Mouse (Mus musculus) adrenal gland, postnatal 14 days (tissue): ENCODE data around the gene Tgfbr3l. TPM values are rescaled to one million over a fixed set of nuclear protein-coding genes. Genes with fewer than 3 reads are reported as not detected.

ENCODE experiments used
- DNase-seq: peaks from one replicate; pipeline ENCODE4 v3.0.0; 2021; ENCODE audit warnings: mixed read lengths
- long read RNA-seq, 2 experiments: library from polyadenylated mRNA; stranded (forward); transcript quantifications; one replicate each; pipeline ENCODE4 v2.0.0; 2021
- total RNA-seq: library from RNA; stranded (reverse); gene quantifications from 2 replicates; pipeline ENCODE4 v1.2.3, GENCODE M21; 2021

Tgfbr3l gene
- total RNA-seq, result 12.2 and 12.4 TPM in 2 replicates
- long read RNA-seq, experiment 1, partial matches to known transcripts, result 1 of 3 reads
- long read RNA-seq, experiment 1, other reads (novel, unspliced or antisense), result 0 of 3 reads
- long read RNA-seq, experiment 2, partial matches to known transcripts, result 0 of 2 reads
- long read RNA-seq, experiment 2, other reads (novel, unspliced or antisense), result 0 of 2 reads

DNA sequence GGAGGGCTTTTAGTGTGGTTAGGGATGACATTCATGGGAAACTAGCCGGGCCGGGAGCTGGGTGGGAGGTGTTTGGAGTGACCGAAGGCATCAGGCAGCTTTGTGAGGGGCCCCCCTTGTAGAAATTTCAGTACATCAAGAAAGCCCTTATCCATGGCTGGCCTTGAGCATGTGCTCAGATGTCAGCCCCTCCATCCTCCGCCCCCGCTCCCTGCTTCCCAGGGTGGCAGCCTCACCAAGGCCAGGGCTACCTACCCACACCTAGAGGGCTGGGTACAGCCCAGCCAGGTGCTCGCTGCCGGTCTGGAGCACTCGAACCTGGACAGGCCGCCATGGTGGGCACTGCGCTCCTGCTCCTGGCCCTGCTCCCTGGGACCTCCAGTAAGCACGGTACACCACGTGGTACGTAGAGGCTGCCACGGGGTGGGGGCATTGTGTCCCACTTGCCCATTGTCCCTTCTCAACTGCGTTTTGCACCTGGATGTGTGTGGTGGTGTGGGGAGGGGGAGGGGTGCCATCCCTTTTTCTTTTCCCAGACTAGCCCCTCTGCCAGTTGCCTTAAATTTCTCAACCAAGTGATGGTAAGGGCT lies at the start of gene Tgfbr3l:
TSS of gene Tgfbr3l (plus strand) at position 264 of the 590 bp plus-strand sequence.
- DNase-seq, result peak; percentile 53

- no peak for DNase-seq
Observed at GRCm38 (mm10) chr8:4201321-4201720, 46.7 kb upstream of the Tgfbr3l start.

- no peak for DNase-seq
Observed at GRCm38 (mm10) chr8:4205246-4206123, 42.5 kb upstream of the Tgfbr3l start.

- no peak for DNase-seq
Observed at GRCm38 (mm10) chr8:4206182-4207015, 41.6 kb upstream of the Tgfbr3l start.

GRCm38 (mm10) chr8:4207016-4207350 lies 41.0 kb upstream of the Tgfbr3l start:
- DNase-seq, result no peak

GRCm38 (mm10) chr8:4211097-4211496 lies 36.9 kb upstream of the Tgfbr3l start:
- DNase-seq, result no peak

GRCm38 (mm10) chr8:4212809-4213209 lies 35.2 kb upstream of the Tgfbr3l start:
- peak; percentile 53 for DNase-seq

DNA sequence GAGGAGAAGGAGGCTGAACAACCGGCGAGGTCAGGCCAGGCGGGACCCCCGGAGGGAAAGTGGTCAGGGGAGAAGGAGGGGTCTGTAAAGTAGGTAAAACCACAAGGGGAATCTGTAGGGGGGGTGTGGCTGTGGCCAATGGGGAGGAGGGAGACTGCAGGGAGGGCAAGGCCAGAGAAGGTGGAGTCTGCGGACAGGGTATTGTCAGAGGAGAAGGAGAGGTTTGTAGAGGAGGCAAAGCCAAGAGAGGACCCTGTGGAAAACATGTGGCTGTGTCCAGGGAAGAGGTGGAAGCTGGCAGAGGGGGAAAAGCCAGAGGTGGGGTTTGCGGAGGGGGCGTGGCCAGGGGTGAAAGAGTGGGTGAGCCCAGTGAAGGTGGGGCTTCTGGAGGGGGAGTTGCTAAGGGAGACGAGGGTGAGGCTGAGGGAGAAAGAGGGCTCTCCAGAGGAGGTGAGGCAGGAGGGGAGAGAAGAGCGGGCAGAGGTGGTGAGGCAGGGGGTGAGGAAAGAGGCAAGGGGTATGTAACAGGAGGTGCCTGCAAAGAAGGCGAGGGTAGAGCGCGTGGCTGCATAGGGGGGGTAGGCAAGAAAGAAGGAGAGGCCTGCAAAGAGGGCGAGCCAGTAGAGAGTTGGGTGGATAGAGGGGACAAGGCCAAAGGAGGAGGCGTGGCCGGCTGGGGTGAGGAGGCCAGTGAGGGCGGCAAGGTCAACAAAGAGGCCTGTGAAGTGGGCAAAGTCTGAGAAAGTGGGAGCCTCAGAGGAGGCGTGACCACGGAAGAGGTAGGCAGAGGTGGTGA lies 34.6 kb upstream of the Tgfbr3l start:
- DNase-seq, result peak; percentile 90

DNA sequence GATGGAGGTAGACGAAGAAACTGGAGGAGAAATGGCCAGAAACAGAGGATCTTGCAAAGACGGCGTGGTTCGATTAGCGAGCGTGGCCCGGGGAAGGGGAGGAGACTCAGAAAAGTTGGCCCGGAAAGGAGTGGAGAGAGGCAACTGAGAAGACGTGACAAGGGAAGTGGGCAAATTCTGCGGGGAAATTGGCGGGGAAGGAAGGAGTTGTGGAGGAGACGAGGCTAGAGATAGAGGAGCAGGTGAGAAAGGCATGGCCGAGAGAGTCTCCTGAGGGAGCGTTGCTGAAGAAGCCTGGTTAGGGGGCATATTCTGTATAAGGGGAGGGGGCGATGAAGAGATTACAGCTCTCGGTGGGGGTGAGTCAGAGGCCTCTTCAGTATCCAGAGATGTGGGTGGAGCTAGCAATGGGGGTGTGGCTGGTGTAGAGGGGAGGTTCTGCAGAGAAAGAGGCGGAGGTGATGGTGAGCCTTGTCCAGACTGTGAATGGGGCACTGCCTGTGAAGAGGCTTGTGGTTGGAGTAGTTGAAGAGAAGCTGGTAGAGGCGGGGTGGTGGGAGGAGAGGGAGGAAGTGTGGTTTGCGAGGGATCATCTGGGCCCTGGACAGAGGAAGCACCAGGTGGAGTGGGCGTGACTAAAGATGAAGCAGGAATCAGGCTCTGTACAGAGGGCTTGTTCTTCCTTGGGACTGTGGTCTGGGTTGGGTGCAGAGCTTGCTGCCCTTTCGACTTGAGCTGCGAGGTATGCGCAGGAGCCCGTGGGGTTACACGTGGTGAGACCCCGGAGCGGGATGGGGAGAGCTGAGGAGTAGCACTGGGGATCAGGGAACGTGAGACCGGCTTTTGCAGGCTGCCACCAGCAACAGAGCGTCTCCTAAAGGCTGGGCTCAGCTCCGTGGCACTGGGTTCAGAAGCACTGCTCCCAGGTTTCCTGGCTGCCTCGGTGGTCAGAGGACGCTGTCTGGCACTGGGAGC lies 33.7 kb upstream of the Tgfbr3l start:
- DNase-seq, result peak; percentile 90

- DNase-seq, result no peak
Observed at GRCm38 (mm10) chr8:4216296-4216695, 31.7 kb upstream of the Tgfbr3l start.

DNA sequence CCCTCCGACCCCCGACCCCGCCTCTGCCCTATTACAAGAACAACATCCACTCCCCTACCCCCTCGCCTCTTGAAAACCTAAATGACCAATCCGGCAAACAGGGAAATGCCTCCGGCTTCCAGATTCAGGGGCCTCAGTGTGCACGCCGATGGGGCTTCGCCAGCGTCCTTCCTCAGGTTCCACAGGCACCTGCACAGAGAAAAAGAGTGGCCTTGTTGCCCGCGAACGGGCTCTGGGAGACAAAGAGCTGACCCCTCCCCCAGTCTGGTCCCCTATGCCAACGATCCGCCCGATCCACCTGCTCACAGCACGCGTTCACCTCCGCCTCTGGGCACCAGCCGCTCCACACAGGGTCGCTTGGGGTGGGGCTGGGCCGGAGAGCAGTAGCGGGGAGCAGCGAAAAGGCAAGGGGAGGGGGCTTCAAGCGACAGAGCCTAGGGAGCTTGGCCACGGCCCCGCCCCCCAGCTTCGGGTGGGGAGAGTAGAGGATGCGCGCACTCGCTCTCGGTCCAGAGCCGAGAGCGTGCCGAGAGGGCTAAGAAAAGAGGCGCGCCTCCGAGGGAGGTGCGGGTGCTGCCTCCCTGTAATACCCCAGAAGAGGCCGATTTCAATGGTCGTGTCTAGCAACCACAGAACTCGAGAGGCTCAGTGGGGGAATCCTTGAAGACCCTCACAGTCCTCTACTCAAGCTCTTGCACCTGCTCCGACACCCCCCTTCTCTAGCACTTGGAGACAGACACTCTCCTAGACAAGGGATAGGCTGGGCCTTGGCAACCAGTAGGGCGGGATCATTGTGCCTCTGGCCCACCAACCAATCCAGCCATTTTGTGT lies 31.0 kb upstream of the Tgfbr3l start, which contains the start of gene Prr36:
TSS of gene Prr36 (minus strand) at position 669 of the 831 bp plus-strand sequence.
- DNase-seq, result peak; percentile 73

- no peak for DNase-seq
Observed at GRCm38 (mm10) chr8:4219617-4220016, 28.4 kb upstream of the Tgfbr3l start.

GRCm38 (mm10) chr8:4222059-4222458 lies 26.0 kb upstream of the Tgfbr3l start:
- no peak for DNase-seq

DNA sequence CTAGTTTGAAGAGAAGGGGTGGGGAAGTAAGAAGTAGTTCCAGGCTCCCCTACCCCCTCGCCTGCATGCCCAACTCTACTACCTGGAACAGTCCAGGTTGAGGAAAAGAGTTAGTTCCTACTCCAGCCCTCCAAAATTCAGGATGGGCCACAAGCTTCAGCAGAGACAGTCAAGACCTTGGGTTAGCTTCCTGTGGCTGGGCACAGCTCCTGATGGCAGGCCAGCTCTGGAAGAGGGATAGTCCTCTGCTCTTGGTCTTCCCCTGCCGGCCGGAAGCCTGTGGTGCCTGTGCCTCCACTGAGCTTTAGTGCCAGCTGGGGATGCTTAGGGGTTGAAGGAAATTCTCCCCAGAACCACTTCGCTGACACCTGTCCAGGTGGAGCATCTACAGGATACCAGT lies 21.7 kb upstream of the Tgfbr3l start:
- no peak for DNase-seq

DNA sequence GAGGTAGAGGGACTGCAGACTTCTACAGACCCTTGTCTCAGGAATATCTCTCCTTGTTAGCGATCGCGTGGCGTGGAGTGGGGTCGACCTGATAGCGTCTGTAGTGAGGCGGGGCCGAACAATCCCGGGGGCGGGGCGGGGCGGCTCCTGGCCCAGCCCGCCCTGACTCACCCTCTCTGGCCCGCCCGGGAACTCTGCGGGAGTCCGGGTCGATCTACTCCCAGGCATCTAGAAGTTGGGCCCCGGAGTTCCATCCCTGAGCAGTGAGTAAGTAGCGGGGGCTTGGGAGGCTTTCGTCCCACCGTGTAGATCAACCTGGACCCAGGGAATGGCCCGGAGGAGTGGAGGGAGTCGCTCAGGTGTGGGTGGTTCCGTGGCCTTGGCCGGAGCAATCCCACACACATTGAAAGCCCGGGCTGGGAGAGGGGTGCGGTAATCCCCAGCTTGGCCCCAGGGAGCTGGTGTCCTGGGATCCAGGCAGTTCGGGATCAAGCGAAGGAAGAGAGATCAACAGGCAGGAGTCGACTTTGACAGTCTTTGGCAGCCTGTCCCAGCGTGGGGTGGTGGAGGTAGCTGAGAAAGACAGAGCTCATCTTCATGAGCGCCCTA lies 21.2 kb upstream of the Tgfbr3l start, which contains the start of gene Lrrc8e:
TSS of gene Lrrc8e (plus strand) at position 89 of the 609 bp plus-strand sequence.
- peak; percentile 87 for DNase-seq

DNA sequence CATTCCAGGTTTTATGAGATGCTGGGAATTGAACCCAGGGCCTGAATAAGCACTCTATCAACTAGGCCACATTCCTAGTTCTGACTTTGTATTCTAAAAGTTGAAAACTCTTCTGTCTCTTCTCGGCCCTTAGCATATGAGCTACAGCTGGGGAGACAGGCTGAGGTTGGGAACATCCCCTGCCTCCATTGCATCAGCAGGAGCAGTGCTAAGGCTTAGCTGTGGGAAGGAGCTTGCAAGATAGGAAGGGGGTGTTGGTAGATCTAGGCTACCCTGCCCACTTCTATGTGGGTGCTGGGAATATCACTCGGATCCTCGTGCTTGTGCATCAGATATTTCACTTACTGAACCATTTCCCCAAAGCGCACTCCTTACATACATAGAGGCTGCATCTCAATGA lies 20.1 kb upstream of the Tgfbr3l start:
- no peak for DNase-seq

DNA sequence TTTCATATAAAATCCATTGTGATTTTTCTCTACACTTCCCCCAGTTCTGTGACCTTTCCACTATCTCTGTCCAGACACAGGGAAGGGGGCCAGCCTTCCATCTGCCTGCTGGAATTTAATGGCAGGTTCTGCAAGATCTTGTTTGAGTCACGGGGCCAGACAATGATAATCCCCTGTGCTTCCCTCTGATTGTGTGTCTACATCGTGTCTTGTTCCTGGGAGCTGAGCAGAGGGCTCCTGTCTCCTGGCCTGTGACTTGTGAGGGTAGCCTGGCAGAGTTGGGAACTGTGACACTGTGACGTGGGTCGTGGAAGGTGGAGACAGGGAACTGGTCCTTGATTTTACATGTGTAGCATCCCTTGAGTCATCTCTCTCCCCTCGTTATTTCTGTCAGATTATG lies 18.2 kb upstream of the Tgfbr3l start:
- DNase-seq, result no peak

DNA sequence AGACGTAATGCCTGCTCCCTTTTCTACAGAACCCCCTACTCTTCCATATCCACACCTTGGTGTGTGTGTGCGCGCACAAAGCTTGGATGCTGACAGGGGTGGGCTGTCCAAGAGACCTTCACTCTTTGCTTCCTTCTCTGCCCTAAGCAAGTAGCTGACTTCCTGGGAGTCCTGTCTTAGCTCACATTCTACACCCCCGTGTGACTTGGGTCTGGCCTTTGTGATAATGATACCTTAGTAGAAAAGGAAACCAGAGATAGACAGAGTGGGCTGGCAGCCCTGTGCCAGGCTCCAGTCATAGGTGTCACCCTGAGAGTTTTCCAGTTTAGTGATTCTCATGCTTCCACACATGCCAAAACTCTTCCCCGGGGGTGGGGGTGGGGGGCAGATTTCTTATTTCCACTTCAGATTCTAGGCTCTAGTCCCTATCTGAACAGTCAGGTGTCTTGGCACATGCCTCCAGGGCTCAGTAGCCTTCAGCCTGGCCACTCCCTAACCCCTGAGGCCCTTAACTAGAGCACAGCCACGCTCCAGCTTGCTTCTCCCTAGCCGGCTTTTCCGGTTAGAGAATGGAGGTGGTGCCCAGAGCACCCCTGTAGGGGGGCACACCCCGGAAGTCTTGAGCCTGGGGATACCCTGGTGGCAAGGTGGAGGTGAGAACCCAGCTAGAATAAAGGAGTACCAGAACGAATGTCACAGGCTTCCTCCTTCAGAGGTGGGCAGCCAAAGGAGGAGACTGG lies 17.2 kb upstream of the Tgfbr3l start:
- DNase-seq, result no peak
